Mouse (Mus musculus): ENCODE measurements around the gene Npas2. TPM values are rescaled to one million over a fixed set of nuclear protein-coding genes. Genes with fewer than 3 reads are reported as not detected.

The Npas2 gene
- total RNA-seq, 4 experiments from 2014 or later, result 31.9 to 34.3 (median 33.1) TPM

- DNase-seq (ENCODE audit: low spot score in 2 of 2), result no peak
Measured at GRCm38 (mm10) chr1:39408123-39408522, 214.6 kb downstream of the Npas2 start.

DNA sequence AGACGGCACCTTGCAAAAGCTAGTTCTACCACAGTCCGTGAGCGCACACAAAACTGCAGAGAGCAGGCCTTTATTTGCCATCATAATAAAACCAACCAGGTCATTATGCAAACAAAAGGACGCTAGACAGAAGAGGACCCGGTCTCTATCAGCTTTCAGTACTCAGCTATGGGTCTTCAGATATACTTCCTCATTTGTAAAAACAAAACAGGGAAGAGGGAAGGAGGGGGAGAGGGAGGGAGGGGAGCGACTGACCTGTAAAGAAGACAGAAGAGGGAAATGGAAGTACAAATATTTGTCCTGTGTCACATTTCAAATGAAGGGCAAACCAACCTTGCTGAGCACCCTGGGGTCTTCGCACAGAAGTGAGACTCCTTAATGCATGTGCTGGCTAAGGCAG is 215.1 kb downstream of the Npas2 start:
- no peak for DNase-seq (ENCODE audit: low spot score in 2 of 2)

- no peak for DNase-seq (ENCODE audit: low spot score in 2 of 2)
Measured at GRCm38 (mm10) chr1:39410085-39410821, 216.7 kb downstream of the Npas2 start.

Small RNA genes lying within 50 kb of the gene (microRNA-seq; reads per million reads assigned to microRNA genes)
- gene Mir6349, result 0 to 0.51 reads per million in 2 experiments

Other genes with a start within 250 kb of the Npas2 start
- gene Pdcl3, start 208.1 kb upstream of the Npas2 start, total RNA-seq (2022), result 10 to 100 TPM; 31.5 to 40.3 (median 35.7) TPM
- gene Rpl31, start 174.1 kb downstream of the Npas2 start, total RNA-seq (2022), result 100 to 1,000 TPM; 451 to 581 (median 500) TPM